25 mouse cellular contexts compared by ENCODE assay signal in genomic region chr1:38700646-38701045, GRCm38 (mm10). TPM values are rescaled to one million over a fixed set of nuclear protein-coding genes. Genes with fewer than 3 reads are reported as not detected.
DNase-seq lines count a peak whose midpoint lies in the region; ATAC-seq and TF ChIP-seq lines count a peak whose summit lies in the region.
"Had no signal": no experiment of that assay in that cellular context is flagged by ENCODE, and none has a peak within 500 bp of the region (broad histone marks: within the 10 kb centered on the region; RNA-seq: fewer than 3 reads in every experiment).

No protein-coding gene starts in this region.

- no peak for TF ChIP-seq CTCF in lung, embryonic 14.5 days (IDR thresholded peaks at IDR 0.05; ENCODE audit: low read depth)
- TF ChIP-seq CTCF in Patski (IDR thresholded peaks at IDR 0.05) = no peak

- H3K36me3 ChIP-seq in kidney, embryonic 15.5 days = no peaks in the 10 kb centered on the region
- no peaks in the 10 kb centered on the region for H3K36me3 ChIP-seq in lung, embryonic 14.5 days (ENCODE audit: insufficient read depth)
- H3K36me3 ChIP-seq in midbrain, embryonic 11.5 days (ENCODE audit: control insufficient read depth, insufficient read depth, low read length) = no peaks in the 10 kb centered on the region
- H3K36me3 ChIP-seq: heart, embryonic 10.5 days; heart, embryonic 15.5 days; intestine, embryonic 15.5 days; limb, embryonic 13.5 days; midbrain, embryonic 15.5 days; stomach, embryonic 15.5 days had no signal

- in situ Hi-C loops in Patski (cut with MboI; ENCODE audit: low pct_unique_long_range_greater_than_20kb) = no loop called here

- POLR2A ChIA-PET in Patski (lab: Charles Lee) = interaction anchor here (0.6 kb wide), 1 partner anchor 419 kb away, joined by 5 read pairs; no protein-coding TSS in a partner anchor

- no peak for ATAC-seq in kidney, embryonic 15.5 days (replicated peaks; ENCODE audit: low FRiP score)
- no peak for ATAC-seq in lung, embryonic 14.5 days (ENCODE audit: insufficient read depth)
- peak; percentile 87 for ATAC-seq in Patski
- ATAC-seq in midbrain, embryonic 11.5 days (ENCODE audit: low FRiP score) = no peak
- ATAC-seq: forebrain, embryonic 16.5 days; hindbrain, postnatal 0 days; intestine, embryonic 15.5 days; midbrain, embryonic 15.5 days had no signal

- WGBS in kidney, embryonic 15.5 days = 62% methylated on average over 6 of the region's 6 CpGs
- WGBS in lung, embryonic 14.5 days = 57% methylated on average over 6 of the region's 6 CpGs
- 75% methylated on average over 6 of the region's 6 CpGs for WGBS in midbrain, embryonic 11.5 days

- no peak overlapping the region for H3K4me3 ChIP-seq in kidney, embryonic 15.5 days (replicated peaks)
- no peak overlapping the region for H3K4me3 ChIP-seq in lung, embryonic 14.5 days (ENCODE audit: low read depth, low read length)
- H3K4me3 ChIP-seq in midbrain, embryonic 11.5 days (ENCODE audit: low read depth, low read length) = no peak overlapping the region
- H3K4me3 ChIP-seq: heart, embryonic 10.5 days; heart, embryonic 15.5 days; intestine, embryonic 15.5 days; limb, embryonic 13.5 days; midbrain, embryonic 15.5 days; stomach, embryonic 15.5 days had no signal

- H3K4me1 ChIP-seq in kidney, embryonic 15.5 days = peaks cover 12% of the 10 kb centered on the region; the same call in 1 of the 2 replicates
- no peaks in the 10 kb centered on the region for H3K4me1 ChIP-seq in lung, embryonic 14.5 days (ENCODE audit: insufficient read depth)
- H3K4me1 ChIP-seq in midbrain, embryonic 11.5 days (ENCODE audit: control insufficient read depth, insufficient read depth, low read length) = no peaks in the 10 kb centered on the region
- H3K4me1 ChIP-seq: intestine, embryonic 15.5 days; stomach, embryonic 15.5 days had no signal

- 0 out of 2 replicates have a peak overlapping the region, but pooled peaks have one; percentile 32 for H3K27ac ChIP-seq in kidney, embryonic 15.5 days
- no peak overlapping the region for H3K27ac ChIP-seq in lung, embryonic 14.5 days (ENCODE audit: low read depth)
- H3K27ac ChIP-seq in midbrain, embryonic 11.5 days (ENCODE audit: low read depth, low read length) = no peak overlapping the region
- H3K27ac ChIP-seq: heart, embryonic 10.5 days; heart, embryonic 15.5 days; hindbrain, postnatal 0 days; intestine, embryonic 15.5 days; midbrain, embryonic 15.5 days; stomach, embryonic 15.5 days had no signal

- H3K27me3 ChIP-seq in kidney, embryonic 15.5 days = no peaks in the 10 kb centered on the region
- no peaks in the 10 kb centered on the region for H3K27me3 ChIP-seq in lung, embryonic 14.5 days (ENCODE audit: insufficient read depth, low read length)
- H3K27me3 ChIP-seq in Patski = peaks cover 4% of the 10 kb centered on the region
- no peaks in the 10 kb centered on the region for H3K27me3 ChIP-seq in midbrain, embryonic 11.5 days (ENCODE audit: control insufficient read depth, insufficient read depth, low read length)
- H3K27me3 ChIP-seq: intestine, embryonic 15.5 days; limb, embryonic 13.5 days; midbrain, embryonic 15.5 days had no signal

- H3K4me2 ChIP-seq in kidney, embryonic 15.5 days = no peak overlapping the region
- H3K4me2 ChIP-seq in lung, embryonic 14.5 days = no peak overlapping the region
- no peak overlapping the region for H3K4me2 ChIP-seq in midbrain, embryonic 11.5 days
- H3K4me2 ChIP-seq: heart, embryonic 15.5 days; intestine, embryonic 15.5 days; limb, embryonic 13.5 days; liver, embryonic 11.5 days; midbrain, embryonic 15.5 days; stomach, embryonic 15.5 days had no signal

- H3K9me3 ChIP-seq in kidney, embryonic 15.5 days (replicated peaks) = no peaks in the 10 kb centered on the region
- H3K9me3 ChIP-seq in lung, embryonic 14.5 days (ENCODE audit: low read depth, low read length) = no peaks in the 10 kb centered on the region
- H3K9me3 ChIP-seq in midbrain, embryonic 11.5 days (ENCODE audit: control insufficient read depth, low read length) = no peaks in the 10 kb centered on the region
- H3K9me3 ChIP-seq: heart, embryonic 10.5 days; heart, embryonic 15.5 days; intestine, embryonic 15.5 days; limb, embryonic 13.5 days; midbrain, embryonic 15.5 days; stomach, embryonic 15.5 days had no signal

- CTCF ChIA-PET in Patski (lab: Charles Lee) = no interaction called here

- no peak overlapping the region for H3K9ac ChIP-seq in kidney, embryonic 15.5 days
- no peak overlapping the region for H3K9ac ChIP-seq in lung, embryonic 14.5 days
- no peak overlapping the region for H3K9ac ChIP-seq in midbrain, embryonic 11.5 days (ENCODE audit: low read length)
- H3K9ac ChIP-seq: heart, embryonic 15.5 days; intestine, embryonic 15.5 days; limb, embryonic 13.5 days; midbrain, embryonic 15.5 days; stomach, embryonic 15.5 days had no signal

- no peak for DNase-seq in kidney, adult 8-10 months
- DNase-seq in lung, embryonic 14.5 days = peak; percentile 10
- DNase-seq in lung, adult 18-20 months = no peak
- peak; percentile 44 for DNase-seq in Patski (ENCODE audit: low read depth, low spot score)
- peak; percentile 60 for DNase-seq in fibroblast of lung, adult 2 months (ENCODE audit: low read depth)
- no peak for DNase-seq in midbrain, embryonic 11.5 days (ENCODE audit: low spot score, missing footprints)
- no peak for DNase-seq in urinary bladder, adult 2 months (ENCODE audit: low spot score)
- DNase-seq: adrenal gland, postnatal 14 days; B cell, adult 2 months; cerebellum, adult 18-20 months; cerebellum, postnatal 10 days; kidney, postnatal 36 days; lung, postnatal 14 days; right cerebral cortex, postnatal 25 days; thymus, postnatal 14 days had no signal

RNA-seq across cellular contexts. Expression of gene Aff3, which starts 35.9 kb away (rescaled TPM):
- polyA plus RNA-seq in kidney, embryonic 15.5 days (2015; fragmentation: Nextera tagmentation; extraction: Ambion mirVana) = 7.5 and 9.1 TPM in 2 replicates
- polyA plus RNA-seq in lung, embryonic 14.5 days (2014; fragmentation: Nextera tagmentation; extraction: Ambion mirVana) = 14.5 and 15.2 TPM in 2 replicates
- 0.39 TPM for polyA plus RNA-seq in Patski (2021)
- polyA plus RNA-seq in midbrain, embryonic 11.5 days (2014; fragmentation: Nextera tagmentation; extraction: Ambion mirVana) = 15.3 and 16.3 TPM in 2 replicates
- polyA plus RNA-seq in urinary bladder, adult 2 months (2012; rRNA removed) = 2.3 and 3.6 TPM in 2 replicates

Comparison
In these comparisons a context has a peak if more than half of its experiments do, and no peak if none do; other contexts are left out.
1. DNase-seq: peak in lung, embryonic 14.5 days (single experiment), Patski (single experiment) and fibroblast of lung, adult 2 months (single experiment); none in kidney, adult 8-10 months (0 of 2), lung, adult 18-20 months (0 of 2), midbrain, embryonic 11.5 days (single experiment) and urinary bladder, adult 2 months (single experiment).